Mouse (Mus musculus): ENCODE data around the gene P3h2.

GRCm38 (mm10) chr16:26150943-26151342, 45.4 kb upstream of the P3h2 start:
- TF ChIP-seq GATA1 (IDR thresholded peaks at IDR 0.05; ENCODE audit: borderline replicate concordance, low read length) (no peak), FLI1 (IDR thresholded peaks at IDR 0.05; ENCODE audit: low read length) (no peak)

Data from megakaryocyte, embryonic 14.5 days (primary cell).